Mouse (Mus musculus) erythroblast, adult 5-6 weeks (primary cell): ENCODE data around the gene Higd1c. TPM values are rescaled to one million over a fixed set of nuclear protein-coding genes. Genes with fewer than 3 reads are reported as not detected.
"Not testable (repeated sequence)": the region's sequence is repeated elsewhere in the genome, so short reads cannot be mapped to it uniquely, and the experiment has no call there.

Experiments used
- ATAC-seq: replicated peaks from 2 replicates; pipeline ENCODE4 v1.8.0; 2016; ENCODE audit warnings: moderate number of reproducible peaks, mild to moderate bottlenecking, moderate TSS enrichment, inconsistent platforms; ENCODE audit not compliant: poor library complexity, low FRiP score, severe bottlenecking
- total RNA-seq, 2 experiments: library from RNA; stranded (forward) in 1 of 2; stranded (reverse) in 1 of 2; fragments of 150-400 nt in 1 of 2; fragments of 200-764, 138-1000 nt in 1 of 2; gene quantifications; 2 replicates each; pipeline versions ENCODE4 v1.2.3 to v1.2.4; 2015 to 2017; ENCODE audit warnings: low replicate concordance in 2 of 2

The Higd1c gene
- total RNA-seq (2015; ENCODE audit: low replicate concordance) (not detected in 2 replicates), total RNA-seq (2017; ENCODE audit: low replicate concordance) (not detected in 2 replicates)

DNA sequence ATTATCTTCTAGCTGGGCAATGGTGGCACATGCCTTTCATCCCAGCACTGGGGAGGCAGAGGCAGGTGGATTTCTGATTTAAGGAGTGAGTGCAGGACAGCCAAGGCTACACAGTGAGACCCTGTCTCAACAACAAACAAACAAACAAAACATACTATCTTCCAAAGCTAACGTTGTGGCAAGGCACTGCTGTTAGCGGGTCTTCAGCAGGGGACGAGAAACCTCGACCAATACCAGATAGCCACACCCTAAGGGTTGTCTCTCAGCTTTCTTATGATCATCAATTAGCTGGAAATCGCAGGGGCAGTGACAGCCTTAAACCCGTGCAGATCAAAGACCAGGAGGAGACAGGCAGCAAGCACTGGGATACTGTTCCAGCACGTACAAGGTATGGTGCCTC, at the start of gene Higd1c:
Higd1c (plus strand) TSS at position 301 of the 400 bp plus-strand sequence.
- ATAC-seq = no peak

DNA sequence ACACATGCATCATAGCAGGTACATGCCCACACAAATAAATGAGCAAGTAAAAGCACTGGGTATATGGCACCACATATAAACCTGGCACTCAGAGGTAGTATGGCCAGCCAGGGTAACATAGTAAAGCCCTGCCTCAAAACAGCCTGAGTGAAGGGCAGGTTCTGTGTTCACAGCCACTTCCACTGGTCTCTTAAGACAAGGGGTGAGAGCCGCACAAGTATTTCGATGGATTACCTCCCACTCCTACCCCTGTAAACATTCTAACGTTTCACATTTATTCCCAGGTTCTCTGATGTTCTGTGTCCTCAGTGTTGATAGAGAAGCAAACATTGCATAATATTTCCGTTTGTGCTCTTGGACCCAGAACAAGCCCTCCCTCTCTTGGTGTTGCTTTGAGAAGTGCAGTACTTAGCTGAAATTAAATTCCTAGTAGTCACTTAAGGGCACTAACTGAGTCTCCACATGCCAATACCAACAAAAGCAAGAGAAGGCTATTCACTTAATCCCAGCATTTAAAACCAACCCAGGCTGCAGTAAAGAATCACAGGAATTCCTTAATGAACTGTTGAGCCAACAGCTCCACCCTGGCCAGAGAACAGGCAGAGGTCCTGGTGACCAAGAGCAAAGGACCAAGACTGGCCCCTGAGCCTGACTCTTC, 46.2 kb upstream of the Higd1c start:
- ATAC-seq = not testable (repeated sequence)

DNA sequence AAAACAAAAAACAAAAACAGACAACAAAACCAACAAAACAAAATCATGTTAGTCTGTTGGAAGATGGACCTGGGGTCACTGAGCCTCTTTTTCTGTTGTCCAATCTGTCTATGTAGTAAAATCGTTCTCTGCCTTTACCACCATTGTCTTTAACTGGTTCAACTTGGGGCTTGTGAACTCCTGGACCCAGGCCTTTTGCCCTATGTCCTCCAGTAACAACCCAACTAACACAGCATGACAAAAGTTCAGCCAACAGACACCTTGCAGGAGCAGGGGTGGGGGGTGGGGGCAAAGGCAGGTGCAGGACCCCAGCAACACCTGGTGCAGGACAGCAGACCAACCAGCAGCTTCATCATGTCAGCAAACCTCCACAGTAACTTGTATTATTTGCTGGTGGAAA, 44.5 kb upstream of the Higd1c start:
- ATAC-seq = no peak

DNA sequence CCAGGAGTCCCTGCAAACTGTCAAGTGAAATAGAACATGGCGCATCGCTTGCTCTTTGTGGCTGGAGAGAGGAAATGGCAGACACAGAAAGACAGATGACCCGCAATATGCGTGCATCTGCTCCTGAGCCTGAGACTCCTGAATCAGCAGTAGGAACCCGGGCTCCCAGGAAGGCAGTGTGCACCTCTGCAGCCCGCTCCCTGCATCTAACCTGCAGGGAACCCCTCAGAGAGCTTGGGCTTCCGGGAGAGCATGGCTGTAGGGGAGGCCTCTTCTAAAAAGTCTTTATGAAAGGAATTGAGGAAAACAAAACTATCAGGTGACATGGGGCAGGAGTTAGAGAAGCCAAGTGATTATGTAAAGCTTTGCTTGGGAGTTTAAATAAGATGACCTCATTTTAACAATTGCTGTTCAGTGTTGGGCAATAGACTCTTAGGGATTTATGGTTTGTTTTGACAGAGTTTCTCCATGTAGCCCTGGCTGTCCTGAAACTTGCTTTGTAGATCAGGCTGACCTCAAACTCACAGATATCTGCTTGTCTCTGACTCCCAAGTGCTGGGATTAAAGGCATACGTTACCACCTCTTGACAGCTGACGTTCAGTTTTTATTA, 43.9 kb upstream of the Higd1c start:
- no peak for ATAC-seq

DNA sequence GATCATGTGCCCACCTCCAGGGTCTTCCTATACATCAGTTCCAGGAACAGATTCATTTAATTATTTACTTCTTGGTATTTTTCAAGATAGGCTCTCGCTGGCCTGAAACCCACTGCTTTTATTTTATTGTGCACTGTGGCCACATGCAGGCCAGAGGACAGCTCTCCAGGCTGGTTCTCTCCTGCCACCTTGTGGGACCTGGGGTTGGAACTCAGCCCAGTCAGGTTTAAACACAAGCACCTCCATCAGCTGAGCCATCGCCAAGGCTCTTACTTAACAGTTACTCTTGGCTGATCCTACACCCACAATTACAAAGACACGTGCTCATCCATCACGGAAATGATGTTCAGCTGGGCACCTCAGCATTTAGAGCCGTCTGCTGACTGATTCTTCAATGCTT, 43.2 kb upstream of the Higd1c start:
- no peak for ATAC-seq

DNA sequence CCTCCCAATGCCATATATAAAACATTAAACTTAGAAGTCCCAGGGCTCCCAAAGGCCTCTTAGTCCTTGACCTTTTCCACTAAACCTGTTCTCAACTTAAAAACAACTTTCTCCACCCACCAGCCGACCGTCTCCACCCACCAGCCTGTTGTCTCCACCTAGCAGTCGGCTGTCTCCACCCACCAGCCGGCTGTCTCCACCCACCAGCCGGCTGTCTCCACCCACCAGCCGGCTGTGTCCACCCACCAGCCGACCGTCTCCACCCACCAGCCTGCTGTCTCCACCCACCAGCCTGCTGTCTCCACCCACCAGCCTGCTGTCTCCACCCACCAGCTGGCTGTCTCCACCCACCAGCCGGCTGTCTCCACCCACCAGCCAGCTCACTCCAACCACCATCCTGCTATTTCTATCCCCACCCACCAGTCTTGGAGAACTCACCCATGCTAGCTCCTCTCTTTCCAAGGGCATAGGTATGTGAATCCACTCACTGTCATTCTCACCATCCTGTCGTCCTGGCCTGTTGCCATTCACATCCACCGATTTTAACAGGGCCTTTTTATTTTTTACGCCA, 40.2 kb upstream of the Higd1c start:
- peak; percentile 88 for ATAC-seq

DNA sequence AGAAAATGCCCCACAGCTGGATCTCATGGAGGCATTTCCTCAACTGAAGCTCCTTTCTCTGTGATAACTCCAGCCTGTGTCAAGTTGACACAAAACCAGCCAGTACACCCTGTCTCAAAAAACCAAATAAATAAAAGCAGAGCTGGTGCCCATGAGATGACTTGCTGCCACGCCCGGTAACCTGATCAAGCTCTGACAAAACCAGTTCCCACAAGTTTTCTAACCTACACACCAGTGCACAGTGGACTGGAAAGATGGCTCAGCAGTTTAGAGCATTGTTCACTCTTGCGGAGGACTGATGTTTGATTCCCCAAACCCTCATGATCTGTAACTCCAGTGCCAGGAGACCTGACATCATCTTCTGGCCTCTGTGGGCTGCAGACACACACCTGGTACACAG, 39.1 kb upstream of the Higd1c start:
- no peak for ATAC-seq

DNA sequence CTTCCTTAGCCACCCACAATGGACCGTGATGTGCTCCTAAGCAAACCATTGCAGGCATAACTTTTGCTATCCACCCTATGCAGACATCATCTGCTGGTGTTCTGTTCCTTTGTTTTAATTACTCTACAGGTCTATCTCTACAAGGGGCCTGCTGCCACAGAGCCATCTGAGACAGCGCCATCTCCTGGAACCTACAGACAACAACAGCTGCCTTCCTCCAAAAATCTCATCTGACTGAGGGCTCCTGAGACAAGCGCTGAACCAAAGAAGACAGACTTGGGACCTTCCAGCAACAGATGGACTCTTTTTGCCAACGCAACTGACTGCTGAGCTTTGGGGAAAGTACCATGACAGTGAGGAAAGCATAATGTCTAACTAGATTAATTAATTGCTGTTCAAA, 36.3 kb upstream of the Higd1c start:
- ATAC-seq = not testable (repeated sequence)

DNA sequence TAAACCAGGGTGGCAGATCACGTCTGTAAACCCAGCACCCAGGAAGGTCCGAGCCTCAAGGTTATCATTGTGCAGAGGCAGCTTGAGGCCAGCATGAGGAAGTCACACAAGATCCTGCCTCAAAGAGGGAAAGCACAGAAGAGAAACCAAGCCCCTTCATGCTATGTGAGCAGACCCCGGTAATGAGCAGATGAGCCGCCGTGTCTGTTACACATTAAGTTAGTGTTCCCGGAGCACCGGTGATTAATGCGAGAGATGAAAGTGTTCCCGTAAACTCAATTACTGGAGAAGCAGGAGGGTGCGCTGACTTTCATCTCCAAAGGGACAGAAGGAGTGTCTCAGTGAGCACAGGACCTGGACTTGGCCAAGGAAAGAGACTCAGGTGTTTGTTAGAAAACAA, 35.0 kb upstream of the Higd1c start:
- not testable (repeated sequence) for ATAC-seq

DNA sequence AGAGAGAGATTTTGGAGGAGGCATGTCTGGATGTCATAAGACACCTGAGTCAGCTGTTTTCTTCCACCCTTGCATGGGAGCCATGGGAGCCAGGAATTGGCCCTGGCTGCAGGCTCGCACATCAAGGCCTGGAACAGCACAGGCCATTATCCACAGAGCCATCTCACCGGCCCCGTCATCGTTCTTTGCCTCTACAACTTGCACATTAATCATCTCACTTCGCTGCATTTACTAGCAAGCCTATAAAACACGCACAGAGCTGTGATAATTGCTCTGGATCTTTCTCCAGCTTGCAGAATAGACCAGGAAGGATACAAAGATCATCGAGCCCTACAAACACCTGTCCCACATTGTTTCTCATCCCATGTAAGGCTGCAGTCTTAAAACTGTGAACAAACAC, 33.6 kb upstream of the Higd1c start:
- ATAC-seq = no peak

DNA sequence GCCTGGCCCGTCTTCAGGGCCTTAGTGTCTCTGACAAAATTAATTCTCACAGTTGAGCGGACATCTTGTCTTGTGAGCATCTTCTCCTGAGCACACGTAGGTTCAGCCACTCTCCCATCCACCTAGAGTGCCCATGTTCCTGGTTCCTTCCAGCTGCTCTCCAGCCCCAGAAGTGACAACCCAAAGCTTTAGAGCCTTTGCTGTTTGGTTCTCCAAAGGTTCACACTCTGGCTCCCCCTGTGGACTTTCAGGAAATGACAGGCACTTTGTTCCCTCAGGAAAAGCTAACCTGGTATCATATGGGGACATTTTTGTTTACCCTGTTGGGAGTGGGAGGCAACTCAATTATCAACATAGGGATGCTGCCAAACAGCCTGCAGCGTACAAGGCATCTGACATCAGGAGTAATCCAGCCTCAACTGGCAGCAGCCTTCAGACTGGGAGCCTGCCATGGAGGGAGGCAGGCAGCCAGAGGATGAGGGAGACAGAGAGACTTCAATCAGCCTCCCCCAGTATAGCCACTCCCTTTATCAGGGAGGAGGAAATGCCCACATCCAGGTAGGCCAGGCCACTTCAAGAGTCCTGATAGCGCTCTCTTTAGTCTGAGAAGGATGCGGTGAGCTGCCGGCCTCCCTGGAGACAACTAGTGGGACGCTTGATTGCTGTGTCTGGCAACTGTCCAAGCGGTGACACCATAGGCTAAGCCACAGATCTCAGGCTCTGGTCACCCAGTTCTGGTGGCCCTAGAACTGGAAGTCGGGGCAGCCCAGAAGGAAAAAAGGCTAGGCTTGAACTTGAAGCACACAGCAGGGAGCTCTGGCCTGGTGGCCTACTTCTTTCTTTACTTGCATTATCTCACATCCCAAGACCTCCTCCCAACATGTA, 32.0 kb upstream of the Higd1c start:
- ATAC-seq = peak; percentile 85

DNA sequence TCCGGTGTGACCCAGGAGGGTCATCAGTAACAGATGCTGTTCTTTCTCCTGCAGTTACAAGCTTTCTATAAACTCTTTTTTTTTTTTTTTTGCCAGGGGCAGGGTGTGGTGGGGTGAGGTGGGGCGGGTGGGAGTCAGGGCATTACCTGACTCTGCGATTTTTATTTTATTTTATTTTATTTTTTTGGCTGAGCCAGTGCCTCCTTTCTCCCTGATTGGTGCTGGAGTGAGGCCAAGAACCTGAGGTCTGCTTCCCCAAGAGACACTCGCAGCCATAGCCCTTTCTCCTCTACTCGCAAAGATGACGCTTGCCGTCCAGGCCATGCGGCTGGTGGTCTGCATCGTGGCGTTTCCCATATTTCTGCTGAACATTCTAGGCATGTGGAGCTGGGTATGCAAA, 29.7 kb upstream of the Higd1c start, which contains the start of gene Mettl7a3:
Mettl7a3 (plus strand) TSS at position 301 of the 400 bp plus-strand sequence.
- ATAC-seq = no peak

DNA sequence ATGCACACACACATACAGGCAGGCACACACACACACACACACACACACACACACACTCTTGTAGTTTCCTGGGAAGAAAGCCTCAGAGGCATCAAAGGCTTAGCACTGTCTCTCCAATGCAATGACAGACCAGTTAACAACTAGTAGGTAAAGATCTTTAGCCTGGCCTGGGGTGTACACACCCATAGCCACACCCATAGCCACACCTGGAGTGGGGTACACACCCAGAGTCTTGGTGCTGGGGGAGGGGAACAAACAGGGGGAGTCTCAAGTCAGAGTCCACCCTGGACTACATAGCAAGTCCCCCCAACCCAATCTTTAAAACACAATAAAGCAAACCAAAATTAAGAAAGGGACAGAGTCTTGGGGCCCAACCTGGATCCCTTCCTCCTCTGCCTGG, 27.0 kb upstream of the Higd1c start:
- ATAC-seq = peak; percentile 54

DNA sequence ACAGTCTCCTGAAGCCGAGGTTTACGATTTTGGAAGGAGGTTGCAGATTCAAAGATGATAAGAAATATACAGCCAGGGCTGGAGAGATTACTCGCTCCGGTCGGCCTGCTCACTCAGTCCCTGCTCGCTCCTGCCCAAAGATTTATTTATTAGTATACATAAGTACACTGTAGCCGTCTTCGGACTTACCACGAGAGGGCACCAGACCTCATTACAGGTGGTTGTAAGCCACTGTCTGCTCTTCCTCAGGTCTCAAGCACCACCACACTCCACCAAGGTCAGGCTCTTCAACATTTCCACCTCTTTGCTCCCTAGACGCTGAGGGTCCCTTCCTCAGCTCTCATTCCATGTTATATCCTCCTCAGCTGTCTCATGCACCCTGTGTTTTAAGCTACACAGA, 26.5 kb upstream of the Higd1c start:
- peak; percentile 80 for ATAC-seq

DNA sequence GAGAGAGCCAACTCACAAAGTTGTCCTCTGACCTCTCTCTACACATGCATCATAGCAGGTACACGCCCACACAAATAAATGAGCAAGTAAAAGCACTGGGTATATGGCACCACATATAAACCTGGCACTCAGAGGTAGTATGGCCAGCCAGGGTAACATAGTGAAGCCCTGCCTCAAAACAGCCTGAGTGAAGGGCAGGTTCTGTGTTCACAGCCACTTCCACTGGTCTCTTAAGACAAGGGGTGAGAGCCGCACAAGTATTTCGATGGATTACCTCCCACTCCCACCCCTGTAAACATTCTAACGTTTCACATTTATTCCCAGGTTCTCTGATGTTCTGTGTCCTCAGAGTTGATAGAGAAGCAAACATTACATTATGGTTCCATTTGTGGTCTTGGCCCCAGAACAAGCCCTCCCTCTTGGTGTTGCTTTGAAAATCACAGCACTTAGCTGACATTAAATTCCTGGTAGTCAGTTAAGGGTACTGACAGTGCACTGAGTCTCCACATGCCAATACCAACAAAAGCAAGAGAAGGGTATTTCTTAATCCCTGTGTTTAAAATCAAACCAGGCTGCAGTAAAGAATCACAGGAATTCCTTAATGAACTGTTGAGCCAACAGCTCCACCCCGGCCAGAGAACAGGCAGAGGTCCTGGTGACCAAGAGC, 22.9 kb upstream of the Higd1c start:
- not testable (repeated sequence) for ATAC-seq

DNA sequence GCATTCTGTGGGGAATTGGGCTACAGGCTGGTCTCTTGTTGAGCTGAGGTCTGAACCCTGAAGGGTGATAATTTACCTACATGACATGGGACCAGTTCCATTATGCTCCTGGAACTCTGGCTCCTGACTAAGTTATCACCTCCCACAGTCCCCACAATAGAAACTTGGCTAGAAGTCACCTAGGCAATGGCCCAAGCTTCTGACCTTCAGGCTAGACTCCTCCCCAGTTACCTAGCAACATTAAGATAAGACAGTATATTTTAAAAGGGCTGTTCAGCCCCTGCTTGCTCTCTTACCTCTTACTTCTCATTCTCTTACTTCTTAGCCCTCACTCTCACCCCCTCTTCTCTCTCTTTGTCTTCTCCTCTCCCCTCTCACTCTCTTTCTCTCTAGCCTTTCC, 18.9 kb upstream of the Higd1c start:
- no peak for ATAC-seq

DNA sequence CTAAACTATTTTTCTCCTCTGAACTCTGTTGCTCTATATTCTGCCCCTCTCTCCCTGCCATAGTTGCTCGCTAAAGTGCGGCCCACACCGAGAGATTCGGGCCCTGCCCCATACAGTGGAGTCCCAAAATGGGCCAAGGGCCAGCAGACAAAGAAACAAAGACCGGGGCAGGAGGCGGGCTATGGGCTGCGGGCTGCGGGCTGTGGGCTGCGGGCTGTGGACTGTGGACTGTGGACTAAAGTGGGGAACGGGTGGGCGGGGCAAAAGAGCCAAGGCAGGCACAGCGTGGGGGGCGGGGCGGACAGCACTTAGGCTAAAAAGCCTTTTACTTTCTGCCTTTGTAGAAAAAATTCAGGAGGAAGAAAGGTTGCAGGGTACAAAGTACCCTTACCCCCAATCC, 17.6 kb upstream of the Higd1c start:
- no peak for ATAC-seq

DNA sequence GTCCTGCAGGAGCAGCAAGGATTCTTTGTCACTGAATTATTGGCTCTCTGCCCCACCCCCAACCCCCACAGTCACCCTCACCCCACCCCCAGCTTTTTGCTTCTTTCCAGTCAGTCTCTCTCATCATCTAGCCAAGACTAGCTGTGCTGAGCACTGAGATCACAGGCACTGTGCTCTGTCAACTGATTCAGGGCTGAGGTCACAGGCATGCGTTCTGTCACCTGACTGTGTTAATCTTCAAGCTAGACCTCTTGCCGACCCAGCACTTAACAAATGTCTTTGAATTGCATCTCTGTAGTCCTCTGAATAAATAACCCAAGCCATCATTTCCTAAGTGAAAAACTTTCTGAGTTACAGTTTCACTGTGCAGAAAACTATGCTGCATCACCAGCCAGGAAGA, 14.8 kb upstream of the Higd1c start:
- ATAC-seq = no peak

DNA sequence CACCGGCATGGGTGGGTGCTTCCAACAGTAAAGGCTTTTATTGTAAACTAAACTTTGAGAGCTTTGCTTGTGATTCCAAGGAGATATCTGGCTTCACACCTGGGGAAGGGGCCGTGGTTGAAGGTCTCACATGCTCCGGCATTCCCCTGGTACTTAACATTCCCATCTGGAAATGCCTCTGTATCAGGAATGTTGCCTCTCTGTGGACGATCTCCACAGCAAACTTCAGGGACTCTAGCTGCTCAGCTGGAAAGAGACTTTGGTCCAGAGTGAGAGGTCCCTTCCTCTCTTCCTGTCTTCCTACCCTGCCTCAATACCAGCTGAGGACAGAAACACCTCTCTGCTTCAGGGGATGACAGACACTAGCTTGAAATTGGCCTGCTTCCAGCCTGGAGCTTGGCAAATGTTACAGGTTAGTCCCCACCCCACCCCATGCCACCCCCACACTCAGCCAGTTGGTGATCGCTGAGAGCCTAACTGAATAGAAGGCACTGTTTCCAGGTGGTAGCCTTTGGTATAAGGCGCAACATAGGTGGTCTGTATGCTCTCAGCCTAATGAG, 12.8 kb upstream of the Higd1c start:
- no peak for ATAC-seq
